ENCODE assay signal across 10 mouse cellular contexts in genomic region chr5:147825375-147825969, GRCm38 (mm10). TPM values are rescaled to one million over a fixed set of nuclear protein-coding genes. Genes with fewer than 3 reads are reported as not detected.
DNase-seq lines count a peak whose midpoint lies in the region; ATAC-seq lines count a peak whose summit lies in the region.
"Had no signal": no experiment of that assay in that cellular context is flagged by ENCODE, and none has a peak within 500 bp of the region (broad histone marks: within the 10 kb centered on the region; RNA-seq: fewer than 3 reads in every experiment).

No protein-coding gene starts in this region.

- H3K4me2 ChIP-seq in embryonic facial prominence, embryonic 11.5 days (ENCODE audit: low read depth, low read length) = peak overlapping the region; percentile 10; the same call in 1 of the 2 replicates
- H3K4me2 ChIP-seq in embryonic facial prominence, embryonic 12.5 days (replicated peaks) = 0 out of 2 replicates have a peak overlapping the region, but pooled peaks have one; percentile 9
- peak overlapping the region; percentile 26; the same call in 1 of the 2 replicates for H3K4me2 ChIP-seq in intestine, embryonic 16.5 days (ENCODE audit: low read depth, low read length)
- no peak overlapping the region for H3K4me2 ChIP-seq in forebrain, embryonic 16.5 days (ENCODE audit: low read length)
- H3K4me2 ChIP-seq: embryonic facial prominence, embryonic 15.5 days; liver, embryonic 15.5 days had no signal

- H3K4me1 ChIP-seq in embryonic facial prominence, embryonic 11.5 days (ENCODE audit: control insufficient read depth, insufficient read depth, low read length) = no peaks in the 10 kb centered on the region; the same call in 1 of the 2 replicates
- peaks cover 15% of the 10 kb centered on the region for H3K4me1 ChIP-seq in embryonic facial prominence, embryonic 10.5 days
- 0 out of 2 replicates have a peak, but pooled peaks cover 7% of the 10 kb centered on the region for H3K4me1 ChIP-seq in embryonic facial prominence, embryonic 12.5 days
- H3K4me1 ChIP-seq in intestine, embryonic 16.5 days (ENCODE audit: control insufficient read depth, insufficient read depth, low read length) = peaks cover 10% of the 10 kb centered on the region
- H3K4me1 ChIP-seq in forebrain, embryonic 16.5 days (replicated peaks; ENCODE audit: control insufficient read depth, insufficient read depth, low read length) = no peaks in the 10 kb centered on the region

- no peaks in the 10 kb centered on the region for H3K36me3 ChIP-seq in embryonic facial prominence, embryonic 11.5 days (replicated peaks; ENCODE audit: control insufficient read depth, insufficient read depth, low read depth, low read length)
- no peaks in the 10 kb centered on the region for H3K36me3 ChIP-seq in embryonic facial prominence, embryonic 10.5 days (replicated peaks)
- no peaks in the 10 kb centered on the region for H3K36me3 ChIP-seq in embryonic facial prominence, embryonic 12.5 days
- H3K36me3 ChIP-seq in intestine, embryonic 16.5 days (ENCODE audit: control insufficient read depth, insufficient read depth, low read length) = no peaks in the 10 kb centered on the region
- H3K36me3 ChIP-seq in forebrain, embryonic 16.5 days (ENCODE audit: control insufficient read depth, insufficient read depth) = no peaks in the 10 kb centered on the region
- H3K36me3 ChIP-seq: embryonic facial prominence, embryonic 15.5 days; liver, embryonic 15.5 days had no signal

- no peak overlapping the region for H3K9ac ChIP-seq in embryonic facial prominence, embryonic 11.5 days (replicated peaks; ENCODE audit: low read length)
- no peak overlapping the region for H3K9ac ChIP-seq in embryonic facial prominence, embryonic 12.5 days
- H3K9ac ChIP-seq in intestine, embryonic 16.5 days (ENCODE audit: low read depth, low read length) = no peak overlapping the region
- no peak overlapping the region for H3K9ac ChIP-seq in forebrain, embryonic 16.5 days (replicated peaks; ENCODE audit: low read depth, low read length)
- H3K9ac ChIP-seq: embryonic facial prominence, embryonic 15.5 days; liver, embryonic 15.5 days had no signal

- H3K4me3 ChIP-seq in embryonic facial prominence, embryonic 11.5 days (ENCODE audit: low read depth, low read length) = no peak overlapping the region
- H3K4me3 ChIP-seq in embryonic facial prominence, embryonic 10.5 days = no peak overlapping the region
- no peak overlapping the region for H3K4me3 ChIP-seq in embryonic facial prominence, embryonic 12.5 days
- H3K4me3 ChIP-seq in intestine, embryonic 16.5 days (ENCODE audit: low read length) = no peak overlapping the region
- H3K4me3 ChIP-seq in forebrain, embryonic 16.5 days (replicated peaks; ENCODE audit: low read length) = no peak overlapping the region
- H3K4me3 ChIP-seq: embryonic facial prominence, embryonic 15.5 days; liver, embryonic 15.5 days had no signal

- 43% methylated on average over 22 of the region's 22 CpGs for WGBS in embryonic facial prominence, embryonic 11.5 days
- 54% methylated on average over 22 of the region's 22 CpGs for WGBS in embryonic facial prominence, embryonic 10.5 days
- WGBS in embryonic facial prominence, embryonic 12.5 days = 43% methylated on average over 22 of the region's 22 CpGs
- 42% methylated on average over 22 of the region's 22 CpGs for WGBS in intestine, embryonic 16.5 days
- WGBS in forebrain, embryonic 16.5 days = 72% methylated on average over 22 of the region's 22 CpGs

- ATAC-seq in embryonic facial prominence, embryonic 11.5 days (replicated peaks; ENCODE audit: insufficient number of reproducible peaks, low FRiP score, low TSS enrichment, low read depth) = no peak
- ATAC-seq in embryonic facial prominence, embryonic 12.5 days (ENCODE audit: insufficient number of reproducible peaks, insufficient read depth, low FRiP score, low TSS enrichment) = no peak
- no peak for ATAC-seq in intestine, embryonic 16.5 days
- peak; percentile 93 for ATAC-seq in megakaryocyte, adult 5-6 weeks (ENCODE audit: poor library complexity, severe bottlenecking)
- ATAC-seq in forebrain, embryonic 16.5 days = no peak
- no peak for ATAC-seq in inflammation-experienced regulatory T-cells, adult 6 months

- H3K9me3 ChIP-seq in embryonic facial prominence, embryonic 11.5 days (replicated peaks; ENCODE audit: control insufficient read depth, low read length) = no peaks in the 10 kb centered on the region
- H3K9me3 ChIP-seq in embryonic facial prominence, embryonic 10.5 days = no peaks in the 10 kb centered on the region
- no peaks in the 10 kb centered on the region for H3K9me3 ChIP-seq in embryonic facial prominence, embryonic 12.5 days
- H3K9me3 ChIP-seq in intestine, embryonic 16.5 days (ENCODE audit: control insufficient read depth, low read length) = no peaks in the 10 kb centered on the region; the same call in 1 of the 2 replicates
- no peaks in the 10 kb centered on the region for H3K9me3 ChIP-seq in forebrain, embryonic 16.5 days (ENCODE audit: control insufficient read depth, low read length)
- H3K9me3 ChIP-seq: embryonic facial prominence, embryonic 15.5 days; liver, embryonic 15.5 days had no signal

- H3K27me3 ChIP-seq in embryonic facial prominence, embryonic 11.5 days (ENCODE audit: control insufficient read depth, insufficient read depth, low read length) = no peaks in the 10 kb centered on the region
- no peaks in the 10 kb centered on the region for H3K27me3 ChIP-seq in embryonic facial prominence, embryonic 10.5 days (replicated peaks; ENCODE audit: low read depth, poor library complexity, severe bottlenecking)
- no peaks in the 10 kb centered on the region for H3K27me3 ChIP-seq in embryonic facial prominence, embryonic 12.5 days
- no peaks in the 10 kb centered on the region for H3K27me3 ChIP-seq in intestine, embryonic 16.5 days (replicated peaks; ENCODE audit: control insufficient read depth, insufficient read depth, low read length)
- no peaks in the 10 kb centered on the region for H3K27me3 ChIP-seq in forebrain, embryonic 16.5 days (replicated peaks; ENCODE audit: control insufficient read depth, insufficient read depth, low read length)
- H3K27me3 ChIP-seq: embryonic facial prominence, embryonic 15.5 days had no signal

- no peak for DNase-seq in embryonic facial prominence, embryonic 11.5 days (ENCODE audit: low spot score)
- DNase-seq in embryonic facial prominence, embryonic 10.5 days (ENCODE audit: low spot score) = no peak
- DNase-seq in adrenal gland, postnatal 4 days (ENCODE audit: low spot score in 2 of 2) = no peak

- H3K27ac ChIP-seq in embryonic facial prominence, embryonic 11.5 days (replicated peaks; ENCODE audit: low read depth, low read length) = no peak overlapping the region
- H3K27ac ChIP-seq in embryonic facial prominence, embryonic 10.5 days (replicated peaks) = no peak overlapping the region
- no peak overlapping the region for H3K27ac ChIP-seq in embryonic facial prominence, embryonic 12.5 days
- no peak overlapping the region for H3K27ac ChIP-seq in intestine, embryonic 16.5 days (ENCODE audit: low read length)
- no peak overlapping the region for H3K27ac ChIP-seq in forebrain, embryonic 16.5 days (ENCODE audit: low read length)
- H3K27ac ChIP-seq: embryonic facial prominence, embryonic 15.5 days; liver, embryonic 15.5 days had no signal

RNA-seq across cellular contexts. Expression of gene Pomp, which starts 34.8 kb away (rescaled TPM):
- 592 TPM in 2 replicates for polyA plus RNA-seq in embryonic facial prominence, embryonic 11.5 days (2014; fragmentation: Nextera tagmentation; extraction: Ambion mirVana)
- polyA plus RNA-seq in embryonic facial prominence, embryonic 10.5 days (2016; fragmentation: Nextera tagmentation; extraction: Ambion mirVana) = 513 and 534 TPM in 2 replicates
- polyA plus RNA-seq in embryonic facial prominence, embryonic 12.5 days (2016; fragmentation: Nextera tagmentation; extraction: Ambion mirVana) = 451 and 487 TPM in 2 replicates
- polyA plus RNA-seq in intestine, embryonic 16.5 days (2015; fragmentation: Nextera tagmentation; extraction: Ambion mirVana) = 394 and 410 TPM in 2 replicates
- total RNA-seq in megakaryocyte, adult 5-6 weeks (2015) = 253 and 319 TPM in 2 replicates
- total RNA-seq in megakaryocyte, adult 5-6 weeks (2017) = 198 and 242 TPM in 2 replicates
- 458 and 491 TPM in 2 replicates for polyA plus RNA-seq in forebrain, embryonic 16.5 days (2015; fragmentation: Nextera tagmentation; extraction: Ambion mirVana)
- 100 to 1,000 TPM; 147 to 177 TPM for total RNA-seq in adrenal gland, postnatal 4 days (2021)
- polyA plus RNA-seq in inflammation-experienced regulatory T-cells, adult 6 months (2017; shearing (Covaris generic)) = 100 to 1,000 TPM; 258 to 715 (median 487) TPM
